ENCODE assay signal across 29 mouse cellular contexts in the genomic region with DNA sequence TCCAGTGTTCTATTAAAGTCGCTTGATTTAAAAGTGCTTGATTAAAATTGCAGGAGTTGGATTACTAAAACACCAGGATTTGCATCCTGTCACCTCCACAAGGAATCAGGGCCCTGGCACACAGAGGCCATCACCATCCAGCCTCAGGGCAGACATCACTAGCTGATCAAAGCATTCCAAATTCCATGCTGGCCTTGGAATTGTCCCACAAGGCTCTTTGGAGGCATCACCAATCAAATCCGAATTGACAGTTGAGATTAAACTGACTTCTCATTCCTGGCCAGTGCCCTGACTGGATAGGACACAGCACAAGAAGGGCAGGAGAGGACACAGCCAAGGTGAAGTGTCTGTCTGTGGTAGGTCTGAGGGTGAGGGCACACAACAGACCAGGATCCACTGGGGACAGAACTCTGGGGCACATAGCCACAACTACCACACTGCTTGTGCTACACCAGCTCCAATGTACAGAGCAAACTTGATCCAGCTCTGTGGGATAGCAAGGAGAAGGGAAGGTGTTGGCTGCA. TPM values are rescaled to one million over a fixed set of nuclear protein-coding genes. Genes with fewer than 3 reads are reported as not detected.
DNase-seq lines count a peak whose midpoint lies in the region; ATAC-seq and TF ChIP-seq lines count a peak whose summit lies in the region.
"Had no signal": no experiment of that assay in that cellular context is flagged by ENCODE, and none has a peak within 500 bp of the region (broad histone marks: within the 10 kb centered on the region; RNA-seq: fewer than 3 reads in every experiment).

A gene (plus strand): TSS at position 232 of the 524 bp plus-strand sequence.

- no peak within 1 kb of the TSS for H3K9ac ChIP-seq in midbrain, embryonic 16.5 days (ENCODE audit: low read depth, low read length)
- H3K9ac ChIP-seq: embryonic facial prominence, embryonic 12.5 days; forebrain, embryonic 15.5 days; heart, embryonic 13.5 days; hindbrain, embryonic 15.5 days; kidney, embryonic 15.5 days had no signal

- ATAC-seq in midbrain, embryonic 16.5 days = no peak
- ATAC-seq: activated CD4-positive, CD25-positive, alpha-beta regulatory T cell, adult 4 months; forebrain, embryonic 15.5 days; intestine, embryonic 16.5 days had no signal

- no peak for TF ChIP-seq CTCF in brain, embryonic 14.5 days (IDR thresholded peaks at IDR 0.05; ENCODE audit: borderline replicate concordance, extremely low read depth, insufficient read depth, insufficient read length)

- H3K4me2 ChIP-seq in midbrain, embryonic 16.5 days (ENCODE audit: low read length) = no peak within 1 kb of the TSS
- H3K4me2 ChIP-seq: embryonic facial prominence, embryonic 12.5 days; forebrain, embryonic 15.5 days; heart, embryonic 13.5 days; hindbrain, embryonic 15.5 days; kidney, embryonic 15.5 days; liver, embryonic 11.5 days had no signal

- H3K36me3 ChIP-seq in midbrain, embryonic 10.5 days = peaks cover 11% of the 10 kb centered on the region
- H3K36me3 ChIP-seq in midbrain, embryonic 16.5 days (ENCODE audit: control insufficient read depth, insufficient read depth, low read length) = no peaks in the 10 kb centered on the region
- H3K36me3 ChIP-seq: embryonic facial prominence, embryonic 12.5 days; forebrain, embryonic 15.5 days; heart, embryonic 13.5 days; hindbrain, embryonic 15.5 days; kidney, embryonic 15.5 days had no signal

- DNase-seq in adrenal gland, adult (ENCODE audit: inconsistent age in 2 of 2, low spot score in 1 of 2) = peak; percentile 37 to 77
- no peak for DNase-seq in adrenal gland, adult 18-20 months (ENCODE audit: low spot score in 2 of 2)
- peak; percentile 87 for DNase-seq in heart, adult 11 months
- no peak for DNase-seq in heart, adult 18-20 months
- DNase-seq in midbrain, embryonic 10.5 days (ENCODE audit: low spot score) = no peak
- DNase-seq in brain, embryonic 14.5 days (ENCODE audit: low read depth) = no peak
- no peak for DNase-seq in spleen, postnatal 10 days (ENCODE audit: low spot score in 2 of 2)
- DNase-seq: cerebellum, adult 18-20 months; cerebellum, postnatal 14 days; gastrocnemius, postnatal 14 days; heart, adult 2 months; heart, postnatal 14 days; kidney, postnatal 36 days; layer of hippocampus, postnatal 36 days; lung, adult 18-20 months; lung, postnatal 10 days; thymus, postnatal 14 days had no signal

- H3K27me3 ChIP-seq in midbrain, embryonic 10.5 days (ENCODE audit: low read depth, poor library complexity, severe bottlenecking) = peaks cover 40% of the 10 kb centered on the region
- 0 out of 2 replicates have a peak, but pooled peaks cover 5% of the 10 kb centered on the region for H3K27me3 ChIP-seq in midbrain, embryonic 16.5 days (ENCODE audit: control insufficient read depth, insufficient read depth, low read depth, low read length)
- H3K27me3 ChIP-seq: forebrain, embryonic 15.5 days; hindbrain, embryonic 15.5 days had no signal

- peak within 1 kb of the TSS; percentile 93 for H3K27ac ChIP-seq in midbrain, embryonic 10.5 days (replicated peaks)
- no peak within 1 kb of the TSS for H3K27ac ChIP-seq in midbrain, embryonic 16.5 days (ENCODE audit: low read length)
- H3K27ac ChIP-seq: embryonic facial prominence, embryonic 12.5 days; forebrain, embryonic 15.5 days; heart, adult 2 months; heart, embryonic 13.5 days; hindbrain, embryonic 15.5 days; kidney, embryonic 15.5 days had no signal

- H3K4me1 ChIP-seq in midbrain, embryonic 10.5 days = peaks cover 60% of the 10 kb centered on the region
- peaks cover 24% of the 10 kb centered on the region for H3K4me1 ChIP-seq in midbrain, embryonic 16.5 days (ENCODE audit: control insufficient read depth, insufficient read depth, low read length)

- H3K4me3 ChIP-seq in midbrain, embryonic 10.5 days = no peak within 1 kb of the TSS
- no peak within 1 kb of the TSS for H3K4me3 ChIP-seq in midbrain, embryonic 16.5 days (ENCODE audit: low read depth, low read length)
- H3K4me3 ChIP-seq: embryonic facial prominence, embryonic 12.5 days; forebrain, embryonic 15.5 days; heart, adult 2 months; heart, embryonic 13.5 days; hindbrain, embryonic 15.5 days; kidney, embryonic 15.5 days had no signal

- peaks cover 10% of the 10 kb centered on the region for H3K9me3 ChIP-seq in midbrain, embryonic 10.5 days (replicated peaks)
- H3K9me3 ChIP-seq in midbrain, embryonic 16.5 days (replicated peaks; ENCODE audit: control insufficient read depth, low read length, poor library complexity, severe bottlenecking) = no peaks in the 10 kb centered on the region
- H3K9me3 ChIP-seq: forebrain, embryonic 15.5 days; heart, embryonic 13.5 days; hindbrain, embryonic 15.5 days; kidney, embryonic 15.5 days had no signal

- TF ChIP-seq POLR2A in brain, embryonic 14.5 days (IDR thresholded peaks at IDR 0.05; ENCODE audit: borderline replicate concordance, extremely low read depth, insufficient read depth, insufficient read length, poor library complexity, severe bottlenecking) = no peak

- 84% methylated on average over 2 of the region's 2 CpGs for WGBS in midbrain, embryonic 10.5 days
- 93% methylated on average over 2 of the region's 2 CpGs for WGBS in midbrain, embryonic 16.5 days

RNA-seq across cellular contexts. Expression of the gene that starts here (rescaled TPM):
- not detected for total RNA-seq in adrenal gland, adult 18-20 months (2021)
- not detected for total RNA-seq in heart, adult 18-20 months (2021)
- 52.7 and 54.9 TPM in 2 replicates for polyA plus RNA-seq in midbrain, embryonic 10.5 days (2016; fragmentation: Nextera tagmentation; extraction: Ambion mirVana)
- 5.3 and 7.7 TPM in 2 replicates for polyA plus RNA-seq in midbrain, embryonic 16.5 days (2015; fragmentation: Nextera tagmentation; extraction: Ambion mirVana)
- polyA plus RNA-seq in brain, embryonic 14.5 days (2012; rRNA removed) = 12.3 and 16.0 TPM in 2 replicates
- total RNA-seq: gastrocnemius, postnatal 14 days; heart, adult 2 months; heart, postnatal 14 days; neutrophil, adult 5-6 weeks had no signal
- polyA plus RNA-seq: activated CD4-positive, CD25-positive, alpha-beta regulatory T cell, adult 4 months; heart, adult 2 months; heart, embryonic 13.5 days; intestine, embryonic 16.5 days; kidney, embryonic 15.5 days; limb, embryonic 11.5 days; liver, embryonic 11.5 days; small intestine, adult 2 months had no signal

Comparison
In these comparisons a context has a peak if more than half of its experiments do, and no peak if none do; other contexts are left out.
1. DNase-seq: peak in adrenal gland, adult (2 of 2) and heart, adult 11 months (single experiment); none in adrenal gland, adult 18-20 months (0 of 2), heart, adult 18-20 months (0 of 2), midbrain, embryonic 10.5 days (single experiment), brain, embryonic 14.5 days (single experiment) and spleen, postnatal 10 days (0 of 2).